Mouse (Mus musculus): Measurements from ENCODE around the gene Ndufs5.

DNA sequence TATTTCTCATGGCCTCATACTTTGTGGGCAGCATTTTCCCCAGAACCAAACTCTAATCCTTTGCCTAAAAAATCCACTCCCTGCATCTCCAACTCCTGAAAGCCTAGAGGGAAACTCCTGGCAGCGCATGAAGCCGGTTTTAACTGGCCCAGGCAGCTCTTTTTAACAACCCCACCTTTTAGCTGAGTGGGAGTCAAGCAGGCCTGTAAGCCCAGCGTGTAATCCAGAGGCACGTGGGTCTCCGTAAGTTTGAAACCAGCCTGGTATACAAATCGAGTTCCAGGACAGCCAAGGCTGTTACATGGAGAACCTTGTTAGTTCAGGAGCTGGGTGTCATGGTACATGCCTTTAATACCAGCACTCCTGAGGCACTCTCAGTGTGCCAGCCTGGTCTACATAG, 48.3 kb downstream of the Ndufs5 start:
- no peak for TF ChIP-seq POLR2A (IDR thresholded peaks at IDR 0.05; ENCODE audit: borderline replicate concordance, control insufficient read depth, low read depth, low read length)
- no peak for TF ChIP-seq CTCF (IDR thresholded peaks at IDR 0.05; ENCODE audit: control insufficient read depth, insufficient read depth, low read length)

All from bone marrow, adult 2 months (tissue).